Mouse (Mus musculus): ENCODE data around the gene Evl.
"Not testable (repeated sequence)": the region's sequence is repeated elsewhere in the genome, so short reads cannot be mapped to it uniquely, and the experiment has no call there.

Gene Evl

GRCm38 (mm10) chr12:108554120-108554841 is at the start of gene Evl:
Gene Evl (plus strand): TSS chr12:108554720.
- DNase-seq (ENCODE audit: low spot score): peak; percentile 84

GRCm38 (mm10) chr12:108505846-108506245 is 48.7 kb upstream of the Evl start:
- no peak for DNase-seq (ENCODE audit: low spot score)

GRCm38 (mm10) chr12:108507046-108507445 is 47.5 kb upstream of the Evl start:
- not testable (repeated sequence) for DNase-seq (ENCODE audit: low spot score)

GRCm38 (mm10) chr12:108510571-108510970 is 43.9 kb upstream of the Evl start:
- DNase-seq (ENCODE audit: low spot score): no peak

- DNase-seq (ENCODE audit: low spot score): no peak
Observed at GRCm38 (mm10) chr12:108511009-108511408, 43.5 kb upstream of the Evl start.

GRCm38 (mm10) chr12:108515464-108515863 is 39.1 kb upstream of the Evl start:
- DNase-seq (ENCODE audit: low spot score): no peak

GRCm38 (mm10) chr12:108519374-108519773 is 35.1 kb upstream of the Evl start:
- no peak for DNase-seq (ENCODE audit: low spot score)

- DNase-seq (ENCODE audit: low spot score): no peak
Observed at GRCm38 (mm10) chr12:108529214-108529613, 25.3 kb upstream of the Evl start.

- DNase-seq (ENCODE audit: low spot score): no peak
Observed at GRCm38 (mm10) chr12:108534484-108534883, 20.0 kb upstream of the Evl start.

GRCm38 (mm10) chr12:108536461-108536860 is 18.1 kb upstream of the Evl start:
- no peak for DNase-seq (ENCODE audit: low spot score)

- peak; percentile 40 for DNase-seq (ENCODE audit: low spot score)
Observed at GRCm38 (mm10) chr12:108541088-108541487, 13.4 kb upstream of the Evl start.

GRCm38 (mm10) chr12:108546508-108547153 is 7.9 kb upstream of the Evl start:
- no peak for DNase-seq (ENCODE audit: low spot score)

- DNase-seq (ENCODE audit: low spot score): no peak
Observed at GRCm38 (mm10) chr12:108547251-108547875, 7.2 kb upstream of the Evl start.

- DNase-seq (ENCODE audit: low spot score): no peak
Observed at GRCm38 (mm10) chr12:108551731-108552130, 2.8 kb upstream of the Evl start.

GRCm38 (mm10) chr12:108553079-108553478 is 1.4 kb upstream of the Evl start:
- no peak for DNase-seq (ENCODE audit: low spot score)

- no peak for DNase-seq (ENCODE audit: low spot score)
Observed at GRCm38 (mm10) chr12:108554861-108555556, 489 bp downstream of the Evl start.

GRCm38 (mm10) chr12:108558194-108558593 is 3.7 kb downstream of the Evl start:
- no peak for DNase-seq (ENCODE audit: low spot score)

- no peak for DNase-seq (ENCODE audit: low spot score)
Observed at GRCm38 (mm10) chr12:108563238-108563637, 8.7 kb downstream of the Evl start.

- no peak for DNase-seq (ENCODE audit: low spot score)
Observed at GRCm38 (mm10) chr12:108564910-108565506, 10.5 kb downstream of the Evl start.

- DNase-seq (ENCODE audit: low spot score): no peak
Observed at GRCm38 (mm10) chr12:108579156-108579871, 24.8 kb downstream of the Evl start.

GRCm38 (mm10) chr12:108583775-108584174 is 29.3 kb downstream of the Evl start:
- no peak for DNase-seq (ENCODE audit: low spot score)
